Mouse (Mus musculus) heart, adult 2 months (tissue): ENCODE data around the gene Apopt1. TPM values are rescaled to one million over a fixed set of nuclear protein-coding genes. Genes with fewer than 3 reads are reported as not detected.
"Not testable (repeated sequence)": the region's sequence is repeated elsewhere in the genome, so short reads cannot be mapped to it uniquely, and the experiment has no call there.

Experiments
- DNase-seq, 2 experiments: peaks; one replicate each; pipeline ENCODE4 v3.0.0; 2021
- H3K27ac ChIP-seq: fragments of 200-600 bp; 2 replicates; pipeline ENCODE4 v1.8.1; 2022
- H3K27me3 ChIP-seq: fragments of 200-500 bp; 2 replicates; pipeline ENCODE4 v1.6.1; 2012; ENCODE audit warnings: mild to moderate bottlenecking, low read length, inconsistent platforms, mixed read lengths; ENCODE audit not compliant: control insufficient read depth, insufficient read depth
- H3K36me3 ChIP-seq: fragments of 200-500 bp; 2 replicates; pipeline ENCODE4 v1.6.1; 2012; ENCODE audit warnings: low read length, inconsistent platforms; ENCODE audit not compliant: control insufficient read depth, insufficient read depth
- H3K4me1 ChIP-seq: fragments of 200-500 bp; 2 replicates; pipeline ENCODE4 v1.6.1; 2011; ENCODE audit warnings: low read length; ENCODE audit not compliant: control insufficient read depth, insufficient read depth
- H3K4me3 ChIP-seq: fragments of 200-600 bp; 2 replicates; pipeline ENCODE4 v1.8.1; 2022
- H3K79me2 ChIP-seq: fragments of 200-500 bp; replicated peaks from 2 replicates; pipeline ENCODE4 v1.6.1; 2012; ENCODE audit warnings: mild to moderate bottlenecking, inconsistent platforms, low read length, moderate library complexity, mixed read lengths; ENCODE audit not compliant: control insufficient read depth, insufficient read depth
- H3K9ac ChIP-seq: fragments of 200-500 bp; 2 replicates; pipeline ENCODE4 v1.6.1; 2012; ENCODE audit warnings: low read depth, mild to moderate bottlenecking, control low read depth, inconsistent platforms, low read length, mixed read lengths
- CTCF ChIP-seq: fragments of 200-600 bp; IDR thresholded peaks from 2 replicates; pipeline ENCODE4 v1.8.1; 2022; ENCODE audit warnings: antibody characterized with exemption, mild to moderate bottlenecking, moderate library complexity
- EP300 ChIP-seq: fragments of 200-500 bp; IDR thresholded peaks from 2 replicates; pipeline ENCODE4 v1.6.1; 2011; ENCODE audit warnings: low read depth, low read length, control low read depth; ENCODE audit not compliant: insufficient read depth
- POLR2A ChIP-seq: fragments of 200-500 bp; IDR thresholded peaks from 2 replicates; pipeline ENCODE4 v1.6.1; 2011; ENCODE audit warnings: mild to moderate bottlenecking, low read depth, low read length, control low read depth; ENCODE audit not compliant: insufficient read depth
- WGBS: fragments of 180-500 bp; shearing (Covaris S2); methylation state at CpG from one replicate; pipeline ENCODE4 v1.1.7; 2018; 5-methylcytosine and 5-hydroxymethylcytosine counted together
- intact Hi-C: fragments of 180-260 bp; cut with DNase I; formaldehyde crosslinking; loops from one replicate; pipeline ENCODE4 v1.15.1; 2025
- polyA plus RNA-seq: library from polyadenylated mRNA; depleted of rRNA; stranded (reverse); fragments of >200 nt; gene quantifications from 2 replicates; pipeline ENCODE4 v1.2.3, GENCODE M21; 2012
- total RNA-seq, 2 experiments: library from RNA; stranded (reverse); gene quantifications; 2 replicates each; pipeline ENCODE4 v1.2.3; 2021

Apopt1 gene
- total and polyA plus RNA-seq, 3 experiments, result 31.7 to 36.3 (median 32.0) TPM

GRCm38 (mm10) chr12:111704609-111705008, 8.5 kb upstream of the Apopt1 start:
- TF ChIP-seq EP300 (peak; percentile 55; the same call in 1 of the 2 replicates), POLR2A (peak; percentile 79), CTCF (no peak)
- no peaks in the 10 kb centered on the region for H3K27me3 ChIP-seq
- H3K27ac ChIP-seq, result peak overlapping the region; percentile 90
- H3K36me3 ChIP-seq, result peaks cover 26% of the 10 kb centered on the region
- 0 out of 2 replicates have a peak overlapping the region, but pooled peaks have one; percentile 4 for H3K4me3 ChIP-seq
- intact Hi-C loops, result loop anchor here (2.0 kb wide), 1 partner anchor 22 kb away; no protein-coding TSS in a partner anchor
- peaks cover 30% of the 10 kb centered on the region for H3K4me1 ChIP-seq
- H3K9ac ChIP-seq, result peak overlapping the region; percentile 19
- 20% methylated on average over 9 of the region's 9 CpGs for WGBS
- DNase-seq, result peak; percentile 78 to 86
- no peaks in the 10 kb centered on the region for H3K79me2 ChIP-seq

GRCm38 (mm10) chr12:111705186-111705973, 7.7 kb upstream of the Apopt1 start:
- TF ChIP-seq CTCF, result no peak
- TF ChIP-seq EP300, result peak; percentile 99
- TF ChIP-seq POLR2A, result peak; percentile 54; the same call in 1 of the 2 replicates
- Histone ChIP-seq H3K27ac (peak overlapping the region; percentile 90), H3K79me2 (no peaks in the 10 kb centered on the region), H3K36me3 (peaks cover 30% of the 10 kb centered on the region), H3K4me1 (peaks cover 32% of the 10 kb centered on the region), H3K27me3 (no peaks in the 10 kb centered on the region), H3K4me3 (no peak overlapping the region), H3K9ac (peak overlapping the region; percentile 19)
- peak; percentile 89 to 91 for DNase-seq
- WGBS, result 12% methylated on average over 15 of the region's 15 CpGs
- intact Hi-C loops, result loop anchor here (2.0 kb wide), 1 partner anchor 21 kb away; no protein-coding TSS in a partner anchor

DNA sequence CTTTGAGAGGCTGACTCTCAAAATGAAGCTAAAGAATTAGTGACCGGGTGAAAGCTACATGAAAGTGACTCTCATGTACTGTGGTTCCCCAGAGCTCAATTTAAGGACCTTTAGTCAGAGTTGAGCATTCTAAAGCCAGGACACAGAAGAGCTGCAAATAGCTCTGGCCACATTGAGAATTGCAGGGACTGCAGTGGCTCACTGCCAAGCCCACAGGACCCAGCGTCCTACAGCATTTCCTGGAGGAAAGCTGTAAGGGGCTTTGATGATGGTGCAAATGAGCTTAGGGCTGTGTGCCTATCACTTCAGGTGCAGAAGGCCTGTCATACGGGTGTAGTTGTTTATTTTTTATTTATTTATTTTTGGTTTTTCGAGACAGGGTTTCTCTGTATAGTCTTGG, 4.9 kb upstream of the Apopt1 start:
- DNase-seq, result no peak
- Histone ChIP-seq H3K79me2 (no peaks in the 10 kb centered on the region; the same call in 1 of the 2 replicates), H3K4me3 (no peak overlapping the region), H3K4me1 (peaks cover 44% of the 10 kb centered on the region), H3K27me3 (no peaks in the 10 kb centered on the region), H3K27ac (peak overlapping the region; percentile 74), H3K9ac (no peak overlapping the region), H3K36me3 (peaks cover 42% of the 10 kb centered on the region)
- intact Hi-C loops, result no loop called here
- WGBS, result 14% methylated on average over 4 of the region's 4 CpGs
- TF ChIP-seq CTCF, result peak; percentile 46
- no peak for TF ChIP-seq POLR2A

GRCm38 (mm10) chr12:111710091-111710490, 3.0 kb upstream of the Apopt1 start:
- Histone ChIP-seq H3K36me3 (peaks cover 42% of the 10 kb centered on the region), H3K27me3 (no peaks in the 10 kb centered on the region), H3K27ac (peak overlapping the region; percentile 74), H3K4me1 (peaks cover 35% of the 10 kb centered on the region), H3K79me2 (no peaks in the 10 kb centered on the region; the same call in 1 of the 2 replicates), H3K4me3 (no peak overlapping the region), H3K9ac (no peak overlapping the region)
- 52% methylated on average over 10 of the region's 10 CpGs for WGBS
- intact Hi-C loops, result no loop called here
- DNase-seq, result no peak
- TF ChIP-seq EP300 (0 out of 2 replicates have a peak, but pooled peaks have one; percentile 41), CTCF (no peak)

- intact Hi-C loops, result loop anchor here (2.0 kb wide), 2 partner anchors 20 to 34 kb away; partner anchors contain the start of gene Trmt61a
- under 1% methylated on average over 33 of the region's 33 CpGs for WGBS
Measured at GRCm38 (mm10) chr12:111712476-111712875, 585 bp upstream of the Apopt1 start.

DNA sequence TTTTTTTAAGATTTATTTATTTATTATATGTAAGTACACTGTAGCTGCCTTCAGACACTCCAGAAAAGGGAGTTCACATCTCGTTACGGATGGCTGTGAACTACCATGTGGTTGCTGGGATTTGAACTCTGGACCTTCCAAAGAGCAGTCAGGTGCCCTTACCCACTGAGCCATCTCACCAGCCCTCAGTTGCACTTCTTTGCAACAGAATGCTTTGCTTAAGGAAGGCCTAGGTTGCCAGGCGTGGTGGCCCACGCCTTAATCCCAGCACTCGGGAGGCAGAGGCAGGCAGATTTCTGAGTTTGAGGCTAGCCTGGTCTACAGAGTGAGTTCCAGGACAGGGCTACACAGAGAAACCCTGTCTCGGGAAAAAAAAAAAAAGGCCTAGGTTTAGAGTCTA, 819 bp downstream of the Apopt1 start:
- H3K9ac ChIP-seq, H3K27ac ChIP-seq, H3K27me3 ChIP-seq, H3K79me2 ChIP-seq, DNase-seq: not testable (repeated sequence)
- peaks cover 17% of the 10 kb centered on the region for H3K4me1 ChIP-seq
- intact Hi-C loops, result loop anchor here (2.0 kb wide), 2 partner anchors 19 to 35 kb away; partner anchors contain the start of gene Trmt61a
- WGBS, result 69% methylated on average over 6 of the region's 6 CpGs
- peaks cover 23% of the 10 kb centered on the region for H3K36me3 ChIP-seq
- H3K4me3 ChIP-seq, result peak overlapping the region; percentile 86

More at GRCm38 (mm10) chr12:111712476-111712875, 585 bp upstream of the Apopt1 start:
- peak overlapping the region; percentile 94 for H3K27ac ChIP-seq
- H3K36me3 ChIP-seq, result peaks cover 32% of the 10 kb centered on the region
- H3K27me3 ChIP-seq, result no peaks in the 10 kb centered on the region
- no peak for DNase-seq
- no peak for TF ChIP-seq POLR2A
- no peak for TF ChIP-seq EP300
- TF ChIP-seq CTCF, result no peak
- peak overlapping the region; percentile 94 for H3K9ac ChIP-seq
- peaks cover 19% of the 10 kb centered on the region for H3K4me1 ChIP-seq
- H3K4me3 ChIP-seq, result peak overlapping the region; percentile 86
- no peaks in the 10 kb centered on the region; the same call in 1 of the 2 replicates for H3K79me2 ChIP-seq
